Mouse (Mus musculus) limb, embryonic 15.5 days (tissue): ENCODE data around the gene Faap20. TPM values are rescaled to one million over a fixed set of nuclear protein-coding genes. Genes with fewer than 3 reads are reported as not detected.

Source experiments
- ATAC-seq: fragments of 200-750 bp; cut with Nextera tagmentation; 2 replicates; pipeline ENCODE4 v1.8.0; 2017; ENCODE audit warnings: low read depth, moderate TSS enrichment; ENCODE audit not compliant: insufficient number of reproducible peaks, low FRiP score, low TSS enrichment
- H3K27ac ChIP-seq: fragments of 300-500 bp; sonication (generic); 2 replicates; pipeline ENCODE4 v1.5.1; 2015; ENCODE audit warnings: moderate library complexity, mild to moderate bottlenecking, inconsistent platforms
- H3K27me3 ChIP-seq: fragments of 300-500 bp; sonication (generic); 2 replicates; pipeline ENCODE4 v1.6.1; 2015; ENCODE audit warnings: inconsistent platforms
- H3K36me3 ChIP-seq: fragments of 300-500 bp; sonication (generic); 2 replicates; pipeline ENCODE4 v1.6.1; 2015; ENCODE audit warnings: inconsistent platforms
- H3K4me1 ChIP-seq: fragments of 300-500 bp; sonication (generic); 2 replicates; pipeline ENCODE4 v1.6.1; 2015; ENCODE audit warnings: inconsistent platforms
- H3K4me2 ChIP-seq: fragments of 300-500 bp; sonication (generic); 2 replicates; pipeline ENCODE4 v1.6.1; 2015; ENCODE audit warnings: mild to moderate bottlenecking, inconsistent platforms
- H3K4me3 ChIP-seq: fragments of 300-500 bp; sonication (generic); 2 replicates; pipeline ENCODE4 v1.5.1; 2015; ENCODE audit warnings: mild to moderate bottlenecking, inconsistent platforms
- H3K9ac ChIP-seq: fragments of 300-500 bp; sonication (generic); 2 replicates; pipeline ENCODE4 v1.6.1; 2015; ENCODE audit warnings: inconsistent platforms
- H3K9me3 ChIP-seq: fragments of 300-500 bp; sonication (generic); 2 replicates; pipeline ENCODE4 v1.6.1; 2016; ENCODE audit warnings: inconsistent platforms
- WGBS: fragments of 180-500 bp; shearing (Covaris S2); methylation state at CpG from one replicate; pipeline ENCODE4 v1.1.7; 2015; 5-methylcytosine and 5-hydroxymethylcytosine counted together
- polyA plus RNA-seq: library from polyadenylated mRNA; unstranded; fragments of >200 nt; fragmentation: Nextera tagmentation; extraction: Ambion mirVana; gene quantifications from 2 replicates; pipeline ENCODE4 v1.2.1, GENCODE M21; 2015

Gene Faap20
- polyA plus RNA-seq, 1 experiment from 2014 or later = 74.0 TPM

DNA sequence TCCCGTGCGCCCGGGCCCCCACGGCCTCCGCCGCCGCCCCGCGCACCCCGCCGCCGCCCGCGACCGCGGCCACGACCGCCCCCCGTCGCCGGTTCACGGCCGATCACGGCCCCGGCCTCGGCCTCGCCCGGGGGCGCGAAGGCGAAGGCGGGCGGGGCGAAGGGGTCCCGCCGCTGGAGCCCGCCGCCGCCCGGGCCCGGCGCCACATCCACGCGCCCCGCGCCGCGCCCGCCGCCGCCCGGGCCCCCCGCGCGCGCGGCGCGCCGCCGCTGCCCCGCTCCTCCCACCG lies 27.1 kb upstream of the Faap20 start, which contains the start of gene Ski:
Ski (minus strand) TSS at position 41 of the 289 bp plus-strand sequence.
- Histone ChIP-seq H3K27me3 (no peaks in the 10 kb centered on the region), H3K36me3 (0 out of 2 replicates have a peak, but pooled peaks cover 7% of the 10 kb centered on the region), H3K9ac (peak within 1 kb of the TSS; percentile 98), H3K4me1 (peaks cover 37% of the 10 kb centered on the region), H3K4me2 (peak within 1 kb of the TSS; percentile 76), H3K4me3 (peak within 1 kb of the TSS; percentile 90), H3K27ac (peak within 1 kb of the TSS; percentile 95), H3K9me3 (no peaks in the 10 kb centered on the region)
- ATAC-seq = no peak
- WGBS = under 1% methylated on average over 24 of the region's 63 CpGs

DNA sequence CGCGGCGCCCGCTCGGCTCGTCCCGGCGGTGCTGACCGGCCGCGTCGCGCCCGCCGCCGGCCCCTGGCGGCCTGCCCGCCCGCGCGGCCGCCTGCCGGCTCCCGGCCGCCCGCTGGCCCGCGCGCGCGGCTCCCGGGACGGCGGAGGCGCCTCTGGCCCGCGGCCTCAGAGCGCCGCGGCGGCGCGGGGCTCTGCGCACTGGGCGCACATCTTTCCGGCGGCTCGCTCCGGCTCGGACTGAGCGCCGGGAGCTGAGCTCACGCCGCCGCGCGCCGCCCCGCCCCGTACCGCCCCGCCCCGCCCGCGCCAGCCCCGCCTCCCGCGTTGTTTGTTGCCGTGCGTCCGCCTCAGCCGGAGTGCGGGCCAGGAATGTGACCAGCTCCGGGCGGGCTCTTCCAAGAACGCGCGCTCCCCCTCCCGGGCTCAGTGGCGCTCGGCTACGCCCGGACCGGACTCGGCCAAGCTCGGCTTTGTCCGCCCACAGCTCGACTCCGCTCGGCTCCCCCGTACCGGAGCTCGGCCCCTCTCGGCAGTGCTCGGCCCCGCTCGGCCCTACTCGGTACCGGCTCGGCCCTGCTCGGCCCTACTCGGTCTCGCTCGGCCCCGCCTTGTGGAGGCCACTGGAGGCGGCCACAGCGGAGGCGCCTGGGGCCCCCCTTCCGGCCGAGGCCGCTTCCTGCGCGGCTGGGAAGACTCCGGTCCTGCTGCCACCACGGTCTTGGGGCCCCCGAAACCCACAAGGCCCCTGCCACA lies 26.6 kb upstream of the Faap20 start:
- Histone ChIP-seq H3K27me3 (no peaks in the 10 kb centered on the region), H3K4me2 (peak overlapping the region; percentile 76), H3K9me3 (no peaks in the 10 kb centered on the region), H3K4me3 (peak overlapping the region; percentile 90), H3K4me1 (peaks cover 32% of the 10 kb centered on the region), H3K9ac (peak overlapping the region; percentile 98), H3K27ac (peak overlapping the region; percentile 95), H3K36me3 (0 out of 2 replicates have a peak, but pooled peaks cover 6% of the 10 kb centered on the region)
- peak; percentile 99 for ATAC-seq
- under 1% methylated on average over 84 of the region's 116 CpGs for WGBS

GRCm38 (mm10) chr4:155223594-155224528 lies 25.7 kb upstream of the Faap20 start:
- H3K4me2 ChIP-seq = peak overlapping the region; percentile 76
- H3K4me1 ChIP-seq = peaks cover 23% of the 10 kb centered on the region
- H3K27ac ChIP-seq = peak overlapping the region; percentile 95
- H3K9me3 ChIP-seq = no peaks in the 10 kb centered on the region
- ATAC-seq = no peak
- H3K36me3 ChIP-seq = 0 out of 2 replicates have a peak, but pooled peaks cover 3% of the 10 kb centered on the region
- WGBS = 30% methylated on average over 20 of the region's 20 CpGs
- peak overlapping the region; percentile 90 for H3K4me3 ChIP-seq
- H3K27me3 ChIP-seq = no peaks in the 10 kb centered on the region
- peak overlapping the region; percentile 80 for H3K9ac ChIP-seq

- Histone ChIP-seq H3K27me3 (no peaks in the 10 kb centered on the region), H3K27ac (no peak overlapping the region), H3K9me3 (no peaks in the 10 kb centered on the region), H3K4me1 (peaks cover 9% of the 10 kb centered on the region), H3K9ac (no peak overlapping the region), H3K4me3 (no peak overlapping the region), H3K4me2 (no peak overlapping the region), H3K36me3 (0 out of 2 replicates have a peak, but pooled peaks cover 3% of the 10 kb centered on the region)
- 78% methylated on average over 5 of the region's 5 CpGs for WGBS
- no peak for ATAC-seq
Observed at GRCm38 (mm10) chr4:155225918-155226317, 23.7 kb upstream of the Faap20 start.

- no peak overlapping the region for H3K4me2 ChIP-seq
- H3K27ac ChIP-seq = no peak overlapping the region
- H3K9ac ChIP-seq = no peak overlapping the region
- H3K9me3 ChIP-seq = no peaks in the 10 kb centered on the region
- WGBS = 80% methylated on average over 4 of the region's 4 CpGs
- H3K36me3 ChIP-seq = no peaks in the 10 kb centered on the region
- H3K4me3 ChIP-seq = no peak overlapping the region
- ATAC-seq = no peak
- no peaks in the 10 kb centered on the region for H3K27me3 ChIP-seq
- H3K4me1 ChIP-seq = peaks cover 23% of the 10 kb centered on the region
Observed at GRCm38 (mm10) chr4:155227986-155228385, 21.6 kb upstream of the Faap20 start.

GRCm38 (mm10) chr4:155228461-155228860 lies 21.1 kb upstream of the Faap20 start:
- Histone ChIP-seq H3K27ac (no peak overlapping the region), H3K4me3 (no peak overlapping the region), H3K4me1 (peaks cover 24% of the 10 kb centered on the region), H3K27me3 (no peaks in the 10 kb centered on the region), H3K9ac (no peak overlapping the region), H3K4me2 (no peak overlapping the region), H3K36me3 (no peaks in the 10 kb centered on the region), H3K9me3 (no peaks in the 10 kb centered on the region)
- ATAC-seq = no peak
- 73% methylated on average over 5 of the region's 5 CpGs for WGBS

DNA sequence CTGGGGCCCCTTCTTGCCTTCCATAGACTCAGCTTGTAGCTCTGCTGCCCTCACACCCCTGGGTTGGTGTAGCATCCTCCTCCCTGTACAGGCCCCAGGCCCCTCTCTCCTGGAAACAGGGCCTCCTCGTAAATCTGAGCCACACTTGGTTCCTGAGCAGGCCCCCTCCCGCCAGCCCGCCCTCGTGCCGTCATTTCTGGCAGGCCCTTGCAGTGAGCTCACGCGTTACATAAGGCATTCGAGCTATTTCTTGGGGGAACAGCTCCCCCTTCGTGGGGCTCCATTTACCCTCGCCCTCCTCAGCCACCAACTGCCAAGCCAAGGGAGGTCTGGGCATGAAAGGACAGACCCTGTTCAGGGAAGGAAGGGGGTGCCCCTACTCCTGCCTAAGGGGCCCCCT lies 15.7 kb upstream of the Faap20 start:
- no peaks in the 10 kb centered on the region for H3K9me3 ChIP-seq
- 0 out of 2 replicates have a peak overlapping the region, but pooled peaks have one; percentile 14 for H3K9ac ChIP-seq
- H3K27ac ChIP-seq = peak overlapping the region; percentile 99
- no peaks in the 10 kb centered on the region for H3K27me3 ChIP-seq
- no peak overlapping the region for H3K4me3 ChIP-seq
- peak overlapping the region; percentile 42 for H3K4me2 ChIP-seq
- H3K36me3 ChIP-seq = no peaks in the 10 kb centered on the region
- WGBS = 2% methylated on average over 10 of the region's 10 CpGs
- peak; percentile 83 for ATAC-seq
- peaks cover 71% of the 10 kb centered on the region for H3K4me1 ChIP-seq

- no peaks in the 10 kb centered on the region for H3K27me3 ChIP-seq
- 0 out of 2 replicates have a peak overlapping the region, but pooled peaks have one; percentile 26 for H3K9ac ChIP-seq
- H3K9me3 ChIP-seq = no peaks in the 10 kb centered on the region
- H3K36me3 ChIP-seq = no peaks in the 10 kb centered on the region
- 24% methylated on average over 8 of the region's 8 CpGs for WGBS
- H3K4me1 ChIP-seq = peaks cover 78% of the 10 kb centered on the region
- ATAC-seq = no peak
- H3K4me2 ChIP-seq = peak overlapping the region; percentile 42
- 0 out of 2 replicates have a peak overlapping the region, but pooled peaks have one; percentile 9 for H3K4me3 ChIP-seq
- peak overlapping the region; percentile 99 for H3K27ac ChIP-seq
Observed at GRCm38 (mm10) chr4:155234371-155235310, 15.0 kb upstream of the Faap20 start.

GRCm38 (mm10) chr4:155235311-155236119 lies 14.1 kb upstream of the Faap20 start:
- WGBS = 7% methylated on average over 18 of the region's 18 CpGs
- H3K4me2 ChIP-seq = peak overlapping the region; percentile 42
- ATAC-seq = peak; percentile 80
- peak overlapping the region; percentile 99 for H3K27ac ChIP-seq
- H3K36me3 ChIP-seq = no peaks in the 10 kb centered on the region
- no peak overlapping the region for H3K9ac ChIP-seq
- peaks cover 79% of the 10 kb centered on the region for H3K4me1 ChIP-seq
- H3K4me3 ChIP-seq = peak overlapping the region; percentile 9
- H3K27me3 ChIP-seq = no peaks in the 10 kb centered on the region
- H3K9me3 ChIP-seq = no peaks in the 10 kb centered on the region

DNA sequence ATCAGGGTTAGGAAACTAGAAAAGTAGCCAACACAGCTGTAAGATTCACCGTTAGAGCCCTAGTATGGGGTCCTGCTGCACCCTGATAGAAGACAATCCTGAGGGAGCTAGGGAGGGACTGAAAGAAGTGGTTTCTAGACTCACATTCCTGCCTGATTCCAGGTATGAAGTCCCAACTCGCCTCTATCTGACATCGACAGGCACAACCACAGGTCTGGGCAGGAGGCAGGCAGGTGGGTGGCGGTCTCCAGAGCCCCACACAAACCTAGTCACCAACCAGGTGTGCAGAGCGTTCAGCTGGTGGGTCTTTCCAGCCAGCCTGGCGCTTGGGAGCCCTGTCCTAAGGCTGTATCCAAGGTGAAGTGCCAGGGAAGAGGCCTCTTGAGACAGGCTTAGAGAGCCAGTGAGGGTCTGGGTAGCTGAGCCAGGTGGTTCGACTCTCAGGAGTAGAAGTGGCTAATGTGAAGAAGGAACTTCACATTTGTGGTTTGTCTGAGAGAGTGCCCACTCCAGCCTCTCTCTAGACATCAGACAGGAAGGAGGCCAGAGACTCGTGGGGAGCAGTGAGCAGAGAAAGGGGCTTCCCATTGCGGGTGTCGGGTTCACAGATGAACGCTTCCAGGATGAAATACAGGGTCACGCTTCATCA lies 12.7 kb upstream of the Faap20 start:
- no peaks in the 10 kb centered on the region for H3K9me3 ChIP-seq
- H3K36me3 ChIP-seq = no peaks in the 10 kb centered on the region
- no peak overlapping the region for H3K4me3 ChIP-seq
- no peak overlapping the region for H3K9ac ChIP-seq
- 69% methylated on average over 12 of the region's 12 CpGs for WGBS
- H3K27me3 ChIP-seq = no peaks in the 10 kb centered on the region
- peaks cover 76% of the 10 kb centered on the region for H3K4me1 ChIP-seq
- 0 out of 2 replicates have a peak overlapping the region, but pooled peaks have one; percentile 0 for H3K4me2 ChIP-seq
- ATAC-seq = no peak
- peak overlapping the region; percentile 99 for H3K27ac ChIP-seq
